Mouse (Mus musculus): ENCODE measurements around the gene Chd1.

DNA sequence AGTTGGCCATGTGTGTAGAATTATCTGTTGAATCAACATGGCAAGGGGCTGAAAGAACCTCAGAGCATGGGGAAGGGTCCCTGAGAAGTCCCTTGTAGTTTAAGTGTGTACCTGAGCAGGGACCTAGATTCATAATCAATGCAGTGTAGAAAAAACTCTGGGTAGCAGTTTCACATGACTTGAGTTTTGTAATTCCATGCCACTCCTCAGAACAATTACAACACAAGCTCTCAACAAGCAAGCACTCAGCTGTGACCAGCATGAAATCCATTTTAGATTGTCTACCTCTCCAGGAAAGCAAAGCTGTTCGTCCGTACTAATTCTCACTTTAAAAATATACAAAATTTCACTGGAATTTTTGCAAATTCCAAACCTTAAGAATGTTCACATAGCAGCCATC is 105.2 kb downstream of the Chd1 start:
- TF ChIP-seq EP300 (IDR thresholded peaks at IDR 0.05; ENCODE audit: insufficient read depth, low read depth, low read length) (no peak), POLR2A (IDR thresholded peaks at IDR 0.05; ENCODE audit: insufficient read depth, low read length) (no peak)
